Mouse (Mus musculus) liver, postnatal 0 days (tissue): ENCODE data around the gene Slc45a3. TPM values are rescaled to one million over a fixed set of nuclear protein-coding genes. Genes with fewer than 3 reads are reported as not detected.

ENCODE experiments used
- ATAC-seq: fragments of 200-750 bp; cut with Nextera tagmentation; 2 replicates; pipeline ENCODE4 v1.8.0; 2017; ENCODE audit warnings: mild to moderate bottlenecking, moderate library complexity
- DNase-seq: peaks from one replicate; pipeline ENCODE4 v3.0.0-alpha.2; 2016
- H3K27ac ChIP-seq: fragments of 300-500 bp; sonication (generic); 2 replicates; pipeline ENCODE4 v1.5.1; 2014; ENCODE audit warnings: antibody characterized with exemption, moderate library complexity, mild to moderate bottlenecking, low read depth
- H3K27me3 ChIP-seq: fragments of 300-500 bp; sonication (generic); 2 replicates; pipeline ENCODE4 v1.6.1; 2014; ENCODE audit warnings: low read length, control low read depth, mixed read lengths; ENCODE audit not compliant: insufficient read depth
- H3K36me3 ChIP-seq: fragments of 300-500 bp; sonication (generic); replicated peaks from 2 replicates; pipeline ENCODE4 v1.6.1; 2014; ENCODE audit warnings: mild to moderate bottlenecking, control low read depth, low read length, moderate library complexity, mixed read lengths; ENCODE audit not compliant: insufficient read depth
- H3K4me1 ChIP-seq: fragments of 300-500 bp; sonication (generic); 2 replicates; pipeline ENCODE4 v1.6.1; 2014; ENCODE audit warnings: antibody characterized with exemption, mild to moderate bottlenecking, control low read depth; ENCODE audit not compliant: insufficient read depth
- H3K4me2 ChIP-seq: fragments of 300-500 bp; sonication (generic); 2 replicates; pipeline ENCODE4 v1.6.1; 2014; ENCODE audit warnings: low read depth, mild to moderate bottlenecking, low read length, moderate library complexity, mixed read lengths
- H3K4me3 ChIP-seq: fragments of 300-500 bp; sonication (generic); 2 replicates; pipeline ENCODE4 v1.5.1; 2014; ENCODE audit warnings: low read depth, low read length
- H3K9ac ChIP-seq: fragments of 300-500 bp; sonication (generic); replicated peaks from 2 replicates; pipeline ENCODE4 v1.6.1; 2014; ENCODE audit warnings: mild to moderate bottlenecking, moderate library complexity
- H3K9me3 ChIP-seq: fragments of 300-500 bp; sonication (generic); 2 replicates; pipeline ENCODE4 v1.6.1; 2016; ENCODE audit warnings: mild to moderate bottlenecking, control low read depth, low read length, mixed read lengths
- CTCF ChIP-seq: sonication (generic); IDR thresholded peaks from 2 replicates; pipeline ENCODE4 v1.5.1; 2016; ENCODE audit warnings: antibody characterized with exemption, low read depth
- EP300 ChIP-seq: IDR thresholded peaks from 2 replicates; pipeline ENCODE4 v1.6.1; 2016; ENCODE audit warnings: antibody characterized with exemption, low read depth, mild to moderate bottlenecking
- WGBS: fragments of 180-500 bp; shearing (Covaris S2); extraction: QIAGEN DNeasy Blood & Tissue Kit; methylation state at CpG from one replicate; pipeline ENCODE4 v1.1.7; 2014; ENCODE audit not compliant: insufficient replicate concordance; 5-methylcytosine and 5-hydroxymethylcytosine counted together
- polyA plus RNA-seq: library from polyadenylated mRNA; unstranded; fragments of >200 nt; fragmentation: Nextera tagmentation; extraction: Ambion mirVana; gene quantifications from 2 replicates; pipeline ENCODE4 v1.2.1, GENCODE M21; 2015

Slc45a3 gene
- polyA plus RNA-seq, 1 experiment from 2014 or later, result 6.0 TPM

DNA sequence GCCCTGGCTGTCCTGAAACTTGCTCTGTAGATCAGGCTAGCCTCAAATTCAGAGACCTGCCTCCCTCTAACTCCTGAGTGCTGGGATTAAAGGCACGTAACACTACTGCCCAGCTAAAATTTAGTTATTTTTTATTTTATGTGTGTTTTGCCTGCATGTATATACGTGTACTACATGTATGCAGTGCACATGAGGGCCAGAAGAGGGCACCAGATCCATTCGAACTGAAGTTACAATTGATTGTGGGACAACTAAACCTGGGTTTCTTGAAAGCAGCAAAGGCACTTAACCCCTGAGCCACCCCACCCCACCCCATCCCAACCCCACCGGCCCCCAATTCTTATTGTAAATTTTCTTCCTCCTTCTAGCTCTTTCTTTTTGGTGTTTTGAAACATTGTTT is 32.3 kb downstream of the Slc45a3 start:
- peak; percentile 20; the same call in 1 of the 2 replicates for ATAC-seq
- DNase-seq, result peak; percentile 77
- WGBS, result 32% methylated on average over 4 of the region's 4 CpGs

GRCm38 (mm10) chr1:132000506-132000905 is 37.7 kb downstream of the Slc45a3 start:
- TF ChIP-seq EP300, result no peak
- TF ChIP-seq CTCF, result peak; percentile 67
- no peak overlapping the region for H3K27ac ChIP-seq
- no peaks in the 10 kb centered on the region for H3K27me3 ChIP-seq
- no peaks in the 10 kb centered on the region for H3K36me3 ChIP-seq
- no peaks in the 10 kb centered on the region for H3K9me3 ChIP-seq
- no peak overlapping the region for H3K9ac ChIP-seq
- ATAC-seq (no peak), DNase-seq (no peak)
- no peak overlapping the region for H3K4me3 ChIP-seq
- peaks cover 5% of the 10 kb centered on the region; the same call in 1 of the 2 replicates for H3K4me1 ChIP-seq
- H3K4me2 ChIP-seq, result no peak overlapping the region

More for the DNA sequence above, 32.3 kb downstream of the Slc45a3 start:
- no peak overlapping the region for H3K27ac ChIP-seq
- no peaks in the 10 kb centered on the region for H3K9me3 ChIP-seq
- H3K4me1 ChIP-seq, result peaks cover 4% of the 10 kb centered on the region
- H3K27me3 ChIP-seq, result no peaks in the 10 kb centered on the region
- H3K4me2 ChIP-seq, result no peak overlapping the region
- TF ChIP-seq CTCF (peak; percentile 88), EP300 (no peak)
- no peak overlapping the region for H3K9ac ChIP-seq
- H3K36me3 ChIP-seq, result no peaks in the 10 kb centered on the region
- no peak overlapping the region for H3K4me3 ChIP-seq

DNA sequence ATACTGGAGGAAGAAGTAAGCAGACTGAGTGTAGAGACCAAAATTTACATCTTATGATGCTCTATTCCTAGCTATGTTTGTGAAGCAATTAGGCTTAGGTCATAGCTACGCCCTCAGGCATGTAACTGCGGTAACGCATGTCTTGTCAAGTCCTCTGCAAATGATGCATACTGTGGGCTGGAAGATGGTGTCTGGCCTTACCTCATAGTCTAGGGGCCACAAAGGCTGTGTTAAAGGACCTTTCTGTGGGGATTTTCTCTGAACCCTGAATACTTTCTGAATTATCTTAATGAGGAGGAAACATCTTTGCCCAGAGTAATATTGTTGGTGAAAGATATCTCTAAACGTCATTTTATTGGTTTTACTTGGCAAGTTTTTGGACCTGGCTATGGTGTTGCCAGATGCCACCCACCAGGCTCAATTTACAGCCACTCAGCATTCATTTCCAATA is 39.1 kb downstream of the Slc45a3 start:
- H3K27me3 ChIP-seq, result no peaks in the 10 kb centered on the region
- H3K4me2 ChIP-seq, result no peak overlapping the region
- H3K36me3 ChIP-seq, result no peaks in the 10 kb centered on the region
- H3K9me3 ChIP-seq, result no peaks in the 10 kb centered on the region
- TF ChIP-seq EP300 (no peak), CTCF (no peak)
- ATAC-seq (no peak), DNase-seq (no peak)
- H3K27ac ChIP-seq, result no peak overlapping the region
- no peak overlapping the region for H3K4me3 ChIP-seq
- peaks cover 8% of the 10 kb centered on the region for H3K4me1 ChIP-seq
- WGBS, result 76% methylated on average over 4 of the region's 4 CpGs
- H3K9ac ChIP-seq, result no peak overlapping the region

DNA sequence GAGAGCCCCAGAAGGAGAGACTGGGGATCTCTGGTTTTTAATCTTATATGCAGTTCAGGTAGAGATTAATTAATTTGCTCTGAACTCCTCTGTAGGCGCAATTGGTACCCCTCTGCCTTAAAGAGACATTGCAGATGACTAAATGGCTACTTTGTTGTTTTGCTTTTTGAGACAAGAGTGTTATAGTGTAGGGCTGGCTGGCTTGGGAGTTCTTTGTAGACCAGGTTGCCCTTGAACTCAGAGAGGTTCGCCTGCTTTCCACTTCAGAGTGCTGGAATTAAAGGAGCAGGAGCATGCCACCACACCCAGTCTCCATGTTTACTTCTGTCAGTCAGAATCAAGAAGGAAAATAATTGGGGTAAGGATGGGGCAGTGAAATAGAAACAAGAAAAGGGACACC is 40.3 kb downstream of the Slc45a3 start:
- TF ChIP-seq CTCF (no peak), EP300 (no peak)
- DNase-seq, result no peak
- ATAC-seq, result no peak

DNA sequence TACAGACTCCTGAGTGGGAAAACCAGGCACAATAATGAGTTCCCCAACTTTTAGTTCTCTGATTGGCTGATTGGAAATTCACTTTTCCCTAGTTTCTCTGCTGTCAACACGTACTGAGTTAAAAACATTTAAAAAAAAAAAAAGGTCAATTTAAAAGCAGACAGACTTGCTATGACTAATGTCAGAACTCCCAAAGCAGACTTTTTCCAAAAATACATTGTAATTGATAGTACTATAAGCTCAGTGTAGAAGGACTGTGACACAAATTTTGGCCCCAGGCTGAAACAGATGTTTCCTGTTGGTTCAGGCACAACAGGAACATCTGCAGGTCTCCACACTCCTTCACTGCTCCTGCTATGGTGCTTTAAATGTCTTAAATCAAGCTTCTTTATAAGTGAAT is 41.0 kb downstream of the Slc45a3 start:
- no peak overlapping the region for H3K4me3 ChIP-seq
- DNase-seq, result no peak
- H3K9me3 ChIP-seq, result no peaks in the 10 kb centered on the region
- no peaks in the 10 kb centered on the region for H3K27me3 ChIP-seq
- no peak overlapping the region for H3K4me2 ChIP-seq
- TF ChIP-seq EP300 (peak; percentile 21; the same call in 1 of the 2 replicates), CTCF (no peak)
- 9% methylated on average over 1 of the region's 1 CpGs for WGBS
- H3K36me3 ChIP-seq, result no peaks in the 10 kb centered on the region
- H3K4me1 ChIP-seq, result peaks cover 8% of the 10 kb centered on the region
- no peak for ATAC-seq
- no peak overlapping the region for H3K9ac ChIP-seq
- 0 out of 2 replicates have a peak overlapping the region, but pooled peaks have one; percentile 26 for H3K27ac ChIP-seq

More for the DNA sequence above, 40.3 kb downstream of the Slc45a3 start:
- H3K9me3 ChIP-seq, result no peaks in the 10 kb centered on the region
- H3K27ac ChIP-seq, result no peak overlapping the region
- H3K9ac ChIP-seq, result no peak overlapping the region
- peaks cover 8% of the 10 kb centered on the region for H3K4me1 ChIP-seq
- H3K36me3 ChIP-seq, result no peaks in the 10 kb centered on the region
- no peaks in the 10 kb centered on the region for H3K27me3 ChIP-seq
- 70% methylated on average over 2 of the region's 2 CpGs for WGBS
- no peak overlapping the region for H3K4me2 ChIP-seq
- no peak overlapping the region for H3K4me3 ChIP-seq

GRCm38 (mm10) chr1:132004574-132005180 is 41.9 kb downstream of the Slc45a3 start:
- Histone ChIP-seq H3K27me3 (no peaks in the 10 kb centered on the region), H3K4me2 (no peak overlapping the region), H3K27ac (no peak overlapping the region; the same call in 1 of the 2 replicates), H3K4me1 (peaks cover 16% of the 10 kb centered on the region), H3K9ac (no peak overlapping the region), H3K4me3 (no peak overlapping the region), H3K36me3 (no peaks in the 10 kb centered on the region), H3K9me3 (no peaks in the 10 kb centered on the region)
- 75% methylated on average over 6 of the region's 6 CpGs for WGBS
- no peak for DNase-seq
- TF ChIP-seq CTCF, result no peak
- TF ChIP-seq EP300, result no peak
- ATAC-seq, result no peak

DNA sequence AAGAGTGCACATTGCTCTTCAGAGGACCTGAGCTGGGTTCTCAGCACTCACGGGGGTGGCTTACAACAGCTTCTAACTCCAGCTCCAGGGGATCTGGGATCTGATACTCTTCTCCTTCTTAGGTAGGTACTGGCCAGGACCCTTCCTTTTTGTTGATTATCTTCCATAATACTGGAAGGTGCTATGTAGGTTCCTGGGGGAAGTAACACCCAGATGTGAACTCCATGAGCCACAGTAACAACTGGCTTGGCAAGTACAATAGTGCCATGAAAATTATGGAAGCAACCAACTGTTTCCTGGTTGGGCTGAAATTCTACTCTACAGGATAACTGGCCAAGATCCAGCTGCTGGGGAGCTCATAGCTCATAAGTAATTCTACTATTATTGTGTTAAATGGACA is 42.7 kb downstream of the Slc45a3 start:
- no peak for ATAC-seq

More for the DNA sequence above, 42.7 kb downstream of the Slc45a3 start:
- peak overlapping the region; percentile 100; the same call in 1 of the 2 replicates for H3K27ac ChIP-seq
- 81% methylated on average over 1 of the region's 1 CpGs for WGBS
- H3K4me2 ChIP-seq, result no peak overlapping the region
- H3K4me3 ChIP-seq, result no peak overlapping the region
- H3K4me1 ChIP-seq, result peaks cover 22% of the 10 kb centered on the region
- no peak for TF ChIP-seq EP300
- TF ChIP-seq CTCF, result no peak
- H3K27me3 ChIP-seq, result no peaks in the 10 kb centered on the region
- no peaks in the 10 kb centered on the region for H3K36me3 ChIP-seq
- no peak overlapping the region for H3K9ac ChIP-seq
- no peaks in the 10 kb centered on the region for H3K9me3 ChIP-seq
- no peak for DNase-seq
